Mouse (Mus musculus) kidney, embryonic 16.5 days (tissue): ENCODE results near the gene Cbx3. TPM values are rescaled to one million over a fixed set of nuclear protein-coding genes. Genes with fewer than 3 reads are reported as not detected.
A peak's percentile ranks its signal among the peaks of the same experiment; 100 is the strongest.

Source experiments
- ATAC-seq: fragments of 200-750 bp; cut with Nextera tagmentation; 2 replicates; pipeline ENCODE4 v1.8.0; 2017; ENCODE audit warnings: moderate TSS enrichment; ENCODE audit not compliant: low FRiP score, low TSS enrichment
- H3K27ac ChIP-seq: fragments of 300-500 bp; sonication (generic); 2 replicates; pipeline ENCODE4 v1.5.1; 2014; ENCODE audit warnings: low read length
- H3K27me3 ChIP-seq: fragments of 300-500 bp; sonication (generic); 2 replicates; pipeline ENCODE4 v1.6.1; 2014; ENCODE audit warnings: low read length, control low read depth, mixed read lengths; ENCODE audit not compliant: insufficient read depth
- H3K36me3 ChIP-seq: fragments of 300-500 bp; sonication (generic); 2 replicates; pipeline ENCODE4 v1.6.1; 2014; ENCODE audit warnings: low read length, control low read depth, mixed read lengths; ENCODE audit not compliant: insufficient read depth
- H3K4me1 ChIP-seq: fragments of 300-500 bp; sonication (generic); 2 replicates; pipeline ENCODE4 v1.6.1; 2014; ENCODE audit warnings: low read length, control low read depth, mixed read lengths; ENCODE audit not compliant: insufficient read depth
- H3K4me2 ChIP-seq: fragments of 300-500 bp; sonication (generic); replicated peaks from 2 replicates; pipeline ENCODE4 v1.6.1; 2014; ENCODE audit warnings: low read depth, low read length
- H3K4me3 ChIP-seq: fragments of 300-500 bp; sonication (generic); 2 replicates; pipeline ENCODE4 v1.5.1; 2014; ENCODE audit warnings: mild to moderate bottlenecking, low read length
- H3K9ac ChIP-seq: fragments of 300-500 bp; sonication (generic); replicated peaks from 2 replicates; pipeline ENCODE4 v1.6.1; 2014; ENCODE audit warnings: low read length
- H3K9me3 ChIP-seq: fragments of 300-500 bp; sonication (generic); 2 replicates; pipeline ENCODE4 v1.6.1; 2016; ENCODE audit warnings: low read length, control low read depth
- WGBS: fragments of 180-500 bp; shearing (Covaris S2); extraction: QIAGEN DNeasy Blood & Tissue Kit; methylation state at CpG from one replicate; pipeline ENCODE4 v1.1.7; 2014; 5-methylcytosine and 5-hydroxymethylcytosine counted together
- polyA plus RNA-seq: library from polyadenylated mRNA; unstranded; fragments of >200 nt; fragmentation: Nextera tagmentation; extraction: Ambion mirVana; gene quantifications from 2 replicates; pipeline ENCODE4 v1.2.1, GENCODE M21; 2015

The Cbx3 gene
- polyA plus RNA-seq, 1 experiment from 2014 or later: 421 TPM

- no peak for ATAC-seq
Measured at GRCm38 (mm10) chr6:51485646-51486045, 15.5 kb downstream of the Cbx3 start.

GRCm38 (mm10) chr6:51486076-51486710 is 16.0 kb downstream of the Cbx3 start:
- no peak overlapping the region for H3K4me3 ChIP-seq
- no peak overlapping the region for H3K4me2 ChIP-seq
- peaks cover 19% of the 10 kb centered on the region for H3K36me3 ChIP-seq
- H3K9me3 ChIP-seq: 0 out of 2 replicates have a peak, but pooled peaks cover 10% of the 10 kb centered on the region
- no peak overlapping the region for H3K27ac ChIP-seq
- no peak for ATAC-seq
- no peak overlapping the region for H3K9ac ChIP-seq
- 64% methylated on average over 7 of the region's 7 CpGs for WGBS
- H3K27me3 ChIP-seq: no peaks in the 10 kb centered on the region
- H3K4me1 ChIP-seq: no peaks in the 10 kb centered on the region

More at GRCm38 (mm10) chr6:51485646-51486045, 15.5 kb downstream of the Cbx3 start:
- H3K4me1 ChIP-seq: no peaks in the 10 kb centered on the region
- no peak overlapping the region for H3K4me3 ChIP-seq
- 0 out of 2 replicates have a peak, but pooled peaks cover 10% of the 10 kb centered on the region for H3K9me3 ChIP-seq
- no peak overlapping the region for H3K4me2 ChIP-seq
- no peaks in the 10 kb centered on the region for H3K27me3 ChIP-seq
- no peak overlapping the region for H3K27ac ChIP-seq
- no peak overlapping the region for H3K9ac ChIP-seq
- H3K36me3 ChIP-seq: peaks cover 23% of the 10 kb centered on the region
- 48% methylated on average over 2 of the region's 2 CpGs for WGBS

- no peak for ATAC-seq
- no peak overlapping the region for H3K9ac ChIP-seq
- WGBS: 84% methylated on average over 5 of the region's 5 CpGs
- no peaks in the 10 kb centered on the region for H3K4me1 ChIP-seq
- no peak overlapping the region for H3K27ac ChIP-seq
- H3K36me3 ChIP-seq: peaks cover 14% of the 10 kb centered on the region
- H3K4me2 ChIP-seq: no peak overlapping the region
- 0 out of 2 replicates have a peak, but pooled peaks cover 10% of the 10 kb centered on the region for H3K9me3 ChIP-seq
- H3K27me3 ChIP-seq: no peaks in the 10 kb centered on the region
- no peak overlapping the region for H3K4me3 ChIP-seq
Measured at GRCm38 (mm10) chr6:51486731-51487130, 16.6 kb downstream of the Cbx3 start.

GRCm38 (mm10) chr6:51489787-51490186 is 19.6 kb downstream of the Cbx3 start:
- Histone ChIP-seq H3K27ac (no peak overlapping the region), H3K27me3 (no peaks in the 10 kb centered on the region), H3K9me3 (0 out of 2 replicates have a peak, but pooled peaks cover 10% of the 10 kb centered on the region), H3K4me2 (no peak overlapping the region), H3K36me3 (no peaks in the 10 kb centered on the region), H3K4me1 (no peaks in the 10 kb centered on the region), H3K4me3 (no peak overlapping the region), H3K9ac (no peak overlapping the region)
- WGBS: 48% methylated on average over 2 of the region's 2 CpGs
- 0 out of 2 replicates have a peak, but pooled peaks have one; percentile 31 for ATAC-seq

GRCm38 (mm10) chr6:51497321-51498111 is 27.4 kb downstream of the Cbx3 start:
- Histone ChIP-seq H3K27ac (no peak overlapping the region), H3K4me1 (0 out of 2 replicates have a peak, but pooled peaks cover 3% of the 10 kb centered on the region), H3K4me2 (no peak overlapping the region), H3K36me3 (no peaks in the 10 kb centered on the region), H3K4me3 (no peak overlapping the region), H3K9me3 (no peaks in the 10 kb centered on the region), H3K9ac (no peak overlapping the region), H3K27me3 (no peaks in the 10 kb centered on the region)
- WGBS: 70% methylated on average over 8 of the region's 8 CpGs
- no peak for ATAC-seq

- no peak overlapping the region for H3K9ac ChIP-seq
- H3K4me3 ChIP-seq: no peak overlapping the region
- WGBS: 73% methylated on average over 1 of the region's 1 CpGs
- no peak for ATAC-seq
- peaks cover 4% of the 10 kb centered on the region; the same call in 1 of the 2 replicates for H3K4me1 ChIP-seq
- H3K4me2 ChIP-seq: no peak overlapping the region
- H3K27ac ChIP-seq: no peak overlapping the region
- H3K9me3 ChIP-seq: no peaks in the 10 kb centered on the region
- no peaks in the 10 kb centered on the region for H3K27me3 ChIP-seq
- no peaks in the 10 kb centered on the region for H3K36me3 ChIP-seq
Measured at GRCm38 (mm10) chr6:51505671-51506070, 35.5 kb downstream of the Cbx3 start.

- H3K27ac ChIP-seq: no peak overlapping the region
- no peaks in the 10 kb centered on the region for H3K36me3 ChIP-seq
- no peak overlapping the region for H3K4me3 ChIP-seq
- ATAC-seq: no peak
- no peaks in the 10 kb centered on the region for H3K27me3 ChIP-seq
- H3K9ac ChIP-seq: no peak overlapping the region
- H3K9me3 ChIP-seq: no peaks in the 10 kb centered on the region
- peaks cover 4% of the 10 kb centered on the region; the same call in 1 of the 2 replicates for H3K4me1 ChIP-seq
- H3K4me2 ChIP-seq: no peak overlapping the region
- WGBS: 56% methylated on average over 2 of the region's 2 CpGs
Measured at GRCm38 (mm10) chr6:51507556-51507955, 37.4 kb downstream of the Cbx3 start.

- H3K4me1 ChIP-seq: peaks cover 4% of the 10 kb centered on the region; the same call in 1 of the 2 replicates
- H3K4me2 ChIP-seq: peak overlapping the region; percentile 50
- no peaks in the 10 kb centered on the region for H3K9me3 ChIP-seq
- ATAC-seq: peak; percentile 63; the same call in 1 of the 2 replicates
- H3K4me3 ChIP-seq: peak overlapping the region; percentile 34
- H3K36me3 ChIP-seq: no peaks in the 10 kb centered on the region
- peak overlapping the region; percentile 36 for H3K9ac ChIP-seq
- WGBS: 29% methylated on average over 18 of the region's 18 CpGs
- H3K27me3 ChIP-seq: no peaks in the 10 kb centered on the region
- H3K27ac ChIP-seq: no peak overlapping the region
Measured at GRCm38 (mm10) chr6:51508750-51509648, 38.8 kb downstream of the Cbx3 start.

GRCm38 (mm10) chr6:51510094-51510493 is 39.9 kb downstream of the Cbx3 start:
- ATAC-seq: no peak
- no peaks in the 10 kb centered on the region for H3K9me3 ChIP-seq
- no peaks in the 10 kb centered on the region for H3K27me3 ChIP-seq
- no peak overlapping the region for H3K27ac ChIP-seq
- WGBS: 27% methylated on average over 5 of the region's 5 CpGs
- H3K4me3 ChIP-seq: no peak overlapping the region
- no peak overlapping the region for H3K4me2 ChIP-seq
- H3K36me3 ChIP-seq: no peaks in the 10 kb centered on the region
- H3K9ac ChIP-seq: no peak overlapping the region
- H3K4me1 ChIP-seq: peaks cover 4% of the 10 kb centered on the region; the same call in 1 of the 2 replicates
